Mouse (Mus musculus): ENCODE data around the gene Ccdc93. TPM values are rescaled to one million over a fixed set of nuclear protein-coding genes. Genes with fewer than 3 reads are reported as not detected.

Gene Ccdc93
- polyA plus RNA-seq, 1 experiment from 2014 or later, result 16.3 TPM

DNA sequence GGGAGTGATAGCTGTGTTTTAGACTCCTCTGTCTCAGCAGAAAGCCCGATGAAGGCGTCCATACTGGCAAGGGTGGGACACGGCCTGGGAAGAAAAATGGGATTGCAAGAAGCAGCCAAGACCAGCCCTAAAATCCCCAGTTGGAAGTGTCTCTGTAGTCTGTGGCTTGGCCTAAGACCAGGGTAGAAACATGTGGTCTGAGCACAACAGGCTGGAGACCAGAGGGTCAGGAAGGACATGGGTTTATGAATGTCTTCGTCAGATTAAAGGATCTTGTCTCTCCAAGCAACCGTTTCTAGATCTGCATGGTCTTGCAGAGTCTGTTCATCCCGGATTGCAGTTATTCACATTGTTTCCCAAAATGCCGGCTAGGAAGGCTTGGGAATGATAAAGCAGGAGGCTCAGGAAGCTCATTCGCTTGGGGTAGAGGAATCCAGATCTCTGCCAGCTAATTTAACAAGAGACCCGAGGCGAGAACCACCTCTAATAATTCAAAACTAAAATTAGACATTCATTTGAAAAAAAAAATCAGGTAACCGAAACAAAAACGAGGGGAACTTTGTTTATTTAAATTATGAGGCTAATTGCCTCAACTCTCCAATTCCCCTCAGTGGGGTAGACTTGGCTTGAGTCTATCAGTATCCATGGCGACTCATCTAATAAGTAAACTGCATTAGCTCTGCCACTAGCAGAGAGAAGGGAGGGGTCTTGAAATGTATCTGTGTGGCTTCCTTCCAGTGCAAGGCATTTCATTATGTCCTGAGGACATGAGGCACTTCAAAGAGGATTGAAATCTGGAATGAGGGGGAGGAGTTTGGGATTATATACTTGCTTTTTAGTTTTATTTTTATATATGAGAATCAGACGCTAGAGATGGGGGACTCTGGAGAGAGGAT lies 31.6 kb upstream of the Ccdc93 start:
- no peak overlapping the region for H3K27ac ChIP-seq
- H3K36me3 ChIP-seq, result no peaks in the 10 kb centered on the region
- H3K9me3 ChIP-seq, result no peaks in the 10 kb centered on the region
- no peak overlapping the region for H3K9ac ChIP-seq
- ATAC-seq (ENCODE audit: low FRiP score, low read depth), result no peak
- H3K4me3 ChIP-seq, result no peak overlapping the region
- no peak overlapping the region for H3K4me2 ChIP-seq (replicated peaks)
- peaks cover 38% of the 10 kb centered on the region for H3K4me1 ChIP-seq
- H3K27me3 ChIP-seq, result 0 out of 2 replicates have a peak, but pooled peaks cover 4% of the 10 kb centered on the region
- WGBS, result 57% methylated on average over 14 of the region's 14 CpGs

DNA sequence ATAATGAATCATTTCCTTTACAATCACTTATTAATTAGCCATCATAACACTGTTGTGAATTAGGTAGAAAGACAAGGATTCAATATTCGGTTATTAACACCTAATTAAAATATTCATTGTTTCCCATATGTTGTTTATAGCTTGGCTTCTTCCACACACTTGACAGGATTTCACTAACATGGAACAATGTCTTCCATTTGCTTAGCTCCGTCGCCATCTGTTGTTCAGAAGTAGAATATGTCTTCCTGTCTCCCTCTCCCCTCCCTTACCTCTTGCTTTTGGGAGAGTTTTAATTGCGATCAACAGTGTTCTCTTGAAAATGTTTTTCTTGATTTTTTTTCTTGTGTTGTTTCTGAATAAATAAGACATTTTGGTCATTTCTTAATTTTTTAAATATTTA lies 30.6 kb upstream of the Ccdc93 start:
- ATAC-seq (ENCODE audit: low FRiP score, low read depth), result 0 out of 2 replicates have a peak, but pooled peaks have one; percentile 41
- no peak overlapping the region for H3K27ac ChIP-seq
- 17% methylated on average over 4 of the region's 4 CpGs for WGBS
- H3K27me3 ChIP-seq, result 0 out of 2 replicates have a peak, but pooled peaks cover 4% of the 10 kb centered on the region
- no peak overlapping the region for H3K4me2 ChIP-seq (replicated peaks)
- peaks cover 28% of the 10 kb centered on the region for H3K4me1 ChIP-seq
- H3K9me3 ChIP-seq, result no peaks in the 10 kb centered on the region
- H3K9ac ChIP-seq, result no peak overlapping the region
- H3K4me3 ChIP-seq, result no peak overlapping the region
- H3K36me3 ChIP-seq, result no peaks in the 10 kb centered on the region

DNA sequence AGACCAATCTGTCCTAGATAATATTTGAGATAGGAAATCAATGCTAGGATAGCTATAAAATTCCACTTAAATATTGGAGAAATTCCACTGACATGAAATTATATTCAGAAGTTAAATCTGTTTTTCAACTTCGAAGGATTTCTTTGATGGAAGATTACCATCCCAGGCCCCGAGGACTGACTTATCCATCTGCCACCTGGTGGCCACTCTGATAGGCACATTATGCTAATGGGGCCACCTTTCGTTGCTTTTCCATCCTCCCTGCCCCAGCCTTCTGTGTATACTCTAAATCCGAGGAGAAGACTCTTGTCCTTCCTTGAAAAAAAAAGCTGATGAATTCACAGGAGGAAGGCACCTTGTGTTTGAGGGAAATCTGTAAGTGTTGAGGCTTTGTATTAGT lies 11.8 kb upstream of the Ccdc93 start:
- H3K4me2 ChIP-seq (replicated peaks), result no peak overlapping the region
- 37% methylated on average over 4 of the region's 4 CpGs for WGBS

DNA sequence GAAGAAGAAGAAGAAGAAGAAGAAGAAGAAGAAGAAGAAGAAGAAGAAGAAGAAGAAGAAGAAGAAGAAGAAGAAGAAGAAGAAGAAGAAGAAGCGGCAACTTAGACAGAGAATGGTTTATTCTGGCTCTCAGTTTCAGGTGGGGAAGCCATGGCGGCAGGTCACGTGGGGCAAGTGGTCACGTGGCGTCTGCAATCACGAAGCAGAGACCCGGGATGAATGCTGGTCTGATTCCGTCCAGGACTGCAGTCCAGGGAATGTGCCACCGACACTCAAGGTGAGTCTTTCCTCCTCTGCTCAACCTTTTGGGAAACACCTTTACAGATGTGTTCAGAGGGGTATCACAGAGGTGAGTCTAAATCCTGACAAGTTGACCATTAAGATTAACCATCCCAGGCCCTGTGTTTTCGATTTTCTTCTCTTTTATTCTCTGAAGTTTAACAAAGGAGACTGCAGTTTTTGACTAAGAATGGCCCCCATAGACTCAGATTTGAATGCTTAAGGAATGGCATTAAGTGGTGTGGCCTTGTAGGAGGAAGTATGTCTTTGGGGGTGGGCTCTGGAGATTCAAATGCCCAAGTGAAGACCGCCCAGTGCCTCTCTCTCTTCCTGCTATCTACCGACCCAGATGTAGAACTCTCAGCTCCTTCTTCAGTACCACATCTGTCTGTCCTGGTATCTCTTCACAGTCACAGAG lies 11.1 kb upstream of the Ccdc93 start:
- H3K27me3 ChIP-seq, result no peaks in the 10 kb centered on the region
- no peaks in the 10 kb centered on the region for H3K4me1 ChIP-seq
- no peak for ATAC-seq (ENCODE audit: low FRiP score, low read depth)
- H3K4me2 ChIP-seq (replicated peaks), result no peak overlapping the region
- H3K9ac ChIP-seq, result no peak overlapping the region
- H3K4me3 ChIP-seq, result no peak overlapping the region
- no peak overlapping the region for H3K27ac ChIP-seq
- no peaks in the 10 kb centered on the region for H3K36me3 ChIP-seq
- 86% methylated on average over 12 of the region's 12 CpGs for WGBS
- no peaks in the 10 kb centered on the region for H3K9me3 ChIP-seq

More for the DNA sequence above, 11.8 kb upstream of the Ccdc93 start:
- no peak for ATAC-seq (ENCODE audit: low FRiP score, low read depth)
- no peak overlapping the region for H3K27ac ChIP-seq
- no peaks in the 10 kb centered on the region for H3K4me1 ChIP-seq
- no peak overlapping the region for H3K4me3 ChIP-seq
- H3K9ac ChIP-seq, result no peak overlapping the region
- no peaks in the 10 kb centered on the region for H3K9me3 ChIP-seq
- no peaks in the 10 kb centered on the region for H3K36me3 ChIP-seq
- no peaks in the 10 kb centered on the region for H3K27me3 ChIP-seq

DNA sequence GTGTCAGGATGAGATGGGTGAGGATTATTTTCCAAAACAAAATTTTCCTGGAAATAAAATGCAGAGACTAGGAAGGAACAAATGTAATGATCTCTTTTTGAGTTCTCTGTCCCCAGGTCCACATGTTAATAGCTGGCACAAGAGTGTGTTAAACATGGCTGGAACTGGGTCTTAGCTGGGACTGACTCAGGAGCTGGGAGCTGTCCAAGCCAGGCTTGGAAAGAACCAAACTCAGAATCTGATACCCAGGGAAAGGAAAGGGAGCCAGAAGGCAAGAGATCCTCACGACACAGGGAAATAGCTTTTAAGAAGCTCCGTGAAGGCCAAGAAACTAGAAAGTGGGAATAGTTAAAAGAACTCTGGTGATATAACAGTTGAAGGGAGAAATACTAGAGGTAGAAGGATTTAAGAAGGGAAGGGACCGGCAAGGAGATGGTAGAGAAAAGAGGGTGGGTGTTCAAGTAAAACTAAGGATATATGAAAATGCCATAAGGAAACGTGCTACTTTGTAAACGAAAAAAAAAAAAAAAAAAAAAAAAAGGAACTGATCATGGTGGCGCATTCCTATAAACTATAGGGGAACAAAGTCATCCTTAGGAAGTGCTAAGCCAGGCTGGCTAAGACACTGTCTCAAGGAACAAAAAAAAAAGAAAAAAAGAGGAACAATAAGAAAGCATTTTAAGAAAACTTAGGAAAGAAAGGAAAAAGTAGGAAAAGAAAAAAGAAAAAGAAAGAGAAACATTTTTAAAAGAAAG lies 489 bp upstream of the Ccdc93 start:
- Histone ChIP-seq H3K36me3 (no peaks in the 10 kb centered on the region; the same call in 1 of the 2 replicates), H3K4me1 (peaks cover 13% of the 10 kb centered on the region), H3K27ac (no peak overlapping the region), H3K4me2 (replicated peaks) (peak overlapping the region; percentile 98), H3K4me3 (peak overlapping the region; percentile 90; the same call in 1 of the 2 replicates), H3K9me3 (no peaks in the 10 kb centered on the region), H3K9ac (0 out of 2 replicates have a peak overlapping the region, but pooled peaks have one; percentile 15), H3K27me3 (no peaks in the 10 kb centered on the region)
- ATAC-seq (ENCODE audit: low FRiP score, low read depth), result no peak
- WGBS, result 23% methylated on average over 6 of the region's 6 CpGs

DNA sequence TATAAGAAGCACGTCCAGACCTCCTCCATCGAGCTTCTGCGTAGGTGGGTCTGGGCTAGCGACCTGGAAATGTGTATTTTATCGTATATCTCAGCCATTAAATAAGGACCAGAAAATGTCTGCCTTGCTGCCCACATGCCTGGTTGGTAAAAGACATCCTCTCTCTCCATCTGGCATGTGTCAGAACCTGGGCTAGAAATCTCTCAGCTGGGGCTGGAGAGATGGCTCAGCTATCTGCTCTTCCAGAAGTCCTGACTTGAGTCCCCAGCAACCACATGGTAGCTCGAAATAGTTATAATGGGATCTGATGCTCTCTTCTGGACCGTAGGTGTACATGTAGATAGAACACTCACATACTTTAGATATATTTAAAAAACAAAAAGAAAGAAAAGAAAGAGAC lies 5.1 kb downstream of the Ccdc93 start:
- H3K9me3 ChIP-seq, result no peaks in the 10 kb centered on the region
- no peak overlapping the region for H3K4me2 ChIP-seq (replicated peaks)
- H3K4me3 ChIP-seq, result no peak overlapping the region
- H3K9ac ChIP-seq, result no peak overlapping the region
- H3K36me3 ChIP-seq, result peaks cover 35% of the 10 kb centered on the region
- no peaks in the 10 kb centered on the region for H3K27me3 ChIP-seq
- no peak overlapping the region for H3K27ac ChIP-seq
- ATAC-seq (ENCODE audit: low FRiP score, low read depth), result no peak
- WGBS, result 86% methylated on average over 7 of the region's 7 CpGs
- H3K4me1 ChIP-seq, result peaks cover 17% of the 10 kb centered on the region

DNA sequence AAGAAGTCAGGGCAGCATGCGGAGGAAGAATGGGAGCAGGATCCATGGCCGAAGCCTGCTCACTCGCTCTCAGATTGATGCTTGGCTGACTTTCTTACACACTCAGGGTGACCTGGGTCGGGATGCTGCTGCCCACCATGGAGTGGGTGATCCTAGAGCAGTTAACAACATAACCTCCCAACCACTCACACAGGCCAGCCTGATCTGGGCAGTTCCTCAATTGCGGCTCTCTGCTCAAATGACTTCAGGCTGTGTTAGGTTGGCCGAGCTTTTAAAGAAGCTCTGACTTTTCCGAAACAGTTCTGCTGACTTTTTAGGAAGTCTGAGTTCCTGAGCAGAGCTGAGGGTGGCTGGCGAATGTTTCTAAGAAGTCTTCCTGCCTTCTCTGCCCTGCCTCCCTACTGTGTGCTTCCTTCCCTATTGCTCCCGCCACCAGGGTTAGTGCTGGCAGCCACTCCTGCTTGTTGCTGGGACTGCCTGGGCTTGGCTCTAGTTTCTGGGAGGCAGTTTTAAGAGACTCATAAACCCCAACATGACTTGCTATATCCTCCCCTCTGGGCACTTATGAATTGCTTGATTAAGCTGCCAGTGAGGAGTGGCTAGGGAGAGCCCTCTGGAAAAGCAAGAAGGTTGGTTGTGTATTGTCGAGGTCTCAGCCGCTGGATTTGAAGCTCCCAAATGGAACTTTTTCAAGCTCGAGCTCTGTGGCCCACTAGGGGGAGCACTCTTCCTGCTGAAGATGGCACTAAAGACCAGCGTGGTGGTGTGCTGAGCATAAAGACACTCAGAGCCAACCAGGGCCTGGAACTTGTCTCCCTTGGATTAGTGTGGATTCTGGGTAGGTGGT lies 9.9 kb downstream of the Ccdc93 start:
- ATAC-seq (ENCODE audit: low FRiP score, low read depth), result peak; percentile 70; the same call in 1 of the 2 replicates
- no peak overlapping the region for H3K9ac ChIP-seq
- H3K4me2 ChIP-seq (replicated peaks), result no peak overlapping the region
- no peak overlapping the region for H3K4me3 ChIP-seq
- H3K9me3 ChIP-seq, result no peaks in the 10 kb centered on the region
- no peak overlapping the region for H3K27ac ChIP-seq
- H3K4me1 ChIP-seq, result peaks cover 8% of the 10 kb centered on the region
- H3K36me3 ChIP-seq, result peaks cover 74% of the 10 kb centered on the region
- 53% methylated on average over 13 of the region's 13 CpGs for WGBS
- H3K27me3 ChIP-seq, result no peaks in the 10 kb centered on the region

DNA sequence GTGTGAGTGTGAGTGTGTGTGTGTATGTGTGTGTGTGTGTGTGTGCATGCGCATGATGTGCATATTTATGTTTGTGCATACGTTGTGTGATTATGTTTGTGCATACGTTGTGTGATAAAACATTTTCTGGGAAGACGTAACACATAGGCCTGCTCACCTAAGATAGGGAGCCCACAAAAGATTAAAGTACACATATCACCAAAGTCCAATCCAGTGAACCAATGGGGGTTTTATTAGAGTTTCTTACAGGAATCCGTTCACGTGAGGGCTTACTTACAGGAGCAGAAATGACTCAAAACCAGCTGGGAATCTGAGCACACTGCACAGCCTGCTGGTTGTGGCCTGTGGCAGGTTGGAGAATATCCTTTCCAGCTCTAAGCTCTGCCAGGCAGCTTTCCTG lies 13.3 kb downstream of the Ccdc93 start:
- peaks cover 84% of the 10 kb centered on the region for H3K36me3 ChIP-seq
- no peaks in the 10 kb centered on the region for H3K27me3 ChIP-seq
- H3K9ac ChIP-seq, result no peak overlapping the region
- H3K27ac ChIP-seq, result no peak overlapping the region
- WGBS, result 85% methylated on average over 6 of the region's 6 CpGs
- ATAC-seq (ENCODE audit: low FRiP score, low read depth), result no peak
- H3K4me1 ChIP-seq, result peaks cover 8% of the 10 kb centered on the region
- no peak overlapping the region for H3K4me2 ChIP-seq (replicated peaks)
- no peak overlapping the region for H3K4me3 ChIP-seq
- H3K9me3 ChIP-seq, result no peaks in the 10 kb centered on the region

DNA sequence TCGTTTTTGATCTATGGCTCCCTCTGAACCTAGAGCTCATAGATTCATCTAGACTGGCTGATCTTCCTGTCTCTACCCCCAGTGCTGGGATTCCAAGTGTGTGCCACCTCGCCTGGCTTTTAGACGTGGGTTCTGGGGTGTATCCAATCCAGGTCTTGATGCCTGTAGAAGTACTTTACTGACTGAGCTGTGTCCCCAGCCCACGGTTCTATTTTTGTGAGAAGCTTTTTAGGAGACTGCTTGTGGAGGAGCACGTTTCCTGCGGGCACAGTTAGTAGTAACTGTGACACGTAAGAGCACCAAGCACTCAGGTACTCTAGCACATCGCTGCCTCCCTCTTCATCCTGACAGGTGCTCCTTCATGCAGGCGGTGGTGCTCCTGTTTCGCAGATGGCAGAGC lies 16.4 kb downstream of the Ccdc93 start:
- H3K27ac ChIP-seq, result no peak overlapping the region
- no peak overlapping the region for H3K4me2 ChIP-seq (replicated peaks)
- no peak overlapping the region for H3K9ac ChIP-seq
- ATAC-seq (ENCODE audit: low FRiP score, low read depth), result no peak
- no peaks in the 10 kb centered on the region for H3K27me3 ChIP-seq
- 95% methylated on average over 10 of the region's 10 CpGs for WGBS
- H3K9me3 ChIP-seq, result no peaks in the 10 kb centered on the region
- peaks cover 85% of the 10 kb centered on the region for H3K36me3 ChIP-seq
- H3K4me1 ChIP-seq, result peaks cover 11% of the 10 kb centered on the region
- no peak overlapping the region for H3K4me3 ChIP-seq

DNA sequence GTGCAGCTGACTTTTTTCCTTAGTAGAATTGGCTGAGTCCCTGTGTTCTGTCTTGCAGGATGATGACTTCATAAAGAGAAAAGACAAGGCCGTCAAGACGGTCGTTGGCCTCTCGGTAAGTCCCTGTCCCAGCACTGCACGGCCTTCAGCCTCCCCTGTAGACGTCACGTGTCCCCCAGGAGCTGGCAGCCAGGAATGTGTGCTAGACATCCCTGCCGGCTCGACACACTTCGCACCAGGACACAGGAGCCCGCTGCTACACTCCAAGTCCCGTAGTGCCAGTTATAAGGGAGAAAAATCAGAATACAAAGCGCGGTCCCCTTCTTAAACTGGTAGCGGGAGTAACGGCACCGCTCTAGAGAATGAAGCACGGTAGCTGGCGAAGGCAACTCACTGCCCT lies 17.3 kb downstream of the Ccdc93 start:
- WGBS, result 86% methylated on average over 19 of the region's 19 CpGs
- Histone ChIP-seq H3K4me3 (no peak overlapping the region), H3K4me2 (replicated peaks) (no peak overlapping the region), H3K27me3 (no peaks in the 10 kb centered on the region), H3K36me3 (peaks cover 77% of the 10 kb centered on the region), H3K9ac (no peak overlapping the region), H3K27ac (no peak overlapping the region), H3K9me3 (no peaks in the 10 kb centered on the region), H3K4me1 (peaks cover 20% of the 10 kb centered on the region)
- ATAC-seq (ENCODE audit: low FRiP score, low read depth), result no peak

DNA sequence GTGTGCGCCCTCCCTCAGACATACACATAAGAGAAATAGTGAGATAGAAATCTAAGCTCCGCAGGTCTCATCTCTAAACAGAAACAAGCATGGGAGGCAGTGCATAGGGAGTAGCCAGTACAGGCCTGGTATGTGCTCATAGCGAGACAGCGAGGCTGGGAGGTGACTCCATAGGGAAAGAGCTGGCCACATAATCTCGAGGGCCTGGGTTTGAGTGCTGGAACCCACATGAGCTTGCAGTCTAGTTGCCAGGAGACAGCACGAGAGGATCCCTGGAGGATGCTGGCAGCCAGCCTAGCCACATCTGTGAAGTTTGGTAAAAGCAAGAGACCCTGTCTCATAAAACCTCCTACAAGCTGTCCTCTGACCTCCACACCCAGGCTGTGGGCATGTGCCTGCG lies 20.2 kb downstream of the Ccdc93 start:
- 67% methylated on average over 7 of the region's 7 CpGs for WGBS
- no peak overlapping the region for H3K27ac ChIP-seq
- no peak overlapping the region for H3K4me2 ChIP-seq (replicated peaks)
- H3K27me3 ChIP-seq, result no peaks in the 10 kb centered on the region
- peaks cover 51% of the 10 kb centered on the region for H3K36me3 ChIP-seq
- no peak for ATAC-seq (ENCODE audit: low FRiP score, low read depth)
- H3K4me1 ChIP-seq, result peaks cover 25% of the 10 kb centered on the region
- no peaks in the 10 kb centered on the region for H3K9me3 ChIP-seq
- no peak overlapping the region for H3K9ac ChIP-seq
- H3K4me3 ChIP-seq, result no peak overlapping the region
